Mouse (Mus musculus) hindbrain, postnatal 0 days (tissue): ENCODE results near the gene Cyb5r4. TPM values are rescaled to one million over a fixed set of nuclear protein-coding genes. Genes with fewer than 3 reads are reported as not detected.

Source experiments
- ATAC-seq: fragments of 200-750 bp; cut with Nextera tagmentation; 2 replicates; pipeline ENCODE4 v1.8.0; 2017; ENCODE audit warnings: mild to moderate bottlenecking, moderate TSS enrichment, moderate library complexity
- DNase-seq: peaks from one replicate; pipeline ENCODE4 v3.0.0-alpha.2; 2015; ENCODE audit warnings: low spot score
- H3K27ac ChIP-seq: fragments of 300-500 bp; sonication (generic); 2 replicates; pipeline ENCODE4 v1.5.1; 2014; ENCODE audit warnings: mild to moderate bottlenecking
- H3K27me3 ChIP-seq: fragments of 300-500 bp; sonication (generic); 2 replicates; pipeline ENCODE4 v1.6.1; 2014; ENCODE audit warnings: low read length, mixed read lengths; ENCODE audit not compliant: insufficient read depth
- H3K36me3 ChIP-seq: fragments of 300-500 bp; sonication (generic); 2 replicates; pipeline ENCODE4 v1.6.1; 2014; ENCODE audit warnings: low read length, mixed read lengths; ENCODE audit not compliant: insufficient read depth
- H3K4me1 ChIP-seq: fragments of 300-500 bp; sonication (generic); 2 replicates; pipeline ENCODE4 v1.6.1; 2014; ENCODE audit warnings: antibody characterized with exemption, low read length, mixed read lengths; ENCODE audit not compliant: insufficient read depth
- H3K4me2 ChIP-seq: fragments of 300-500 bp; sonication (generic); 2 replicates; pipeline ENCODE4 v1.6.1; 2014; ENCODE audit warnings: low read depth, mild to moderate bottlenecking, low read length, moderate library complexity, mixed read lengths
- H3K4me3 ChIP-seq: fragments of 300-500 bp; sonication (generic); 2 replicates; pipeline ENCODE4 v1.5.1; 2014; ENCODE audit warnings: low read length
- H3K9ac ChIP-seq: fragments of 300-500 bp; sonication (generic); replicated peaks from 2 replicates; pipeline ENCODE4 v1.6.1; 2014; ENCODE audit warnings: mild to moderate bottlenecking, low read length, moderate library complexity, mixed read lengths
- H3K9me3 ChIP-seq: fragments of 300-500 bp; sonication (generic); 2 replicates; pipeline ENCODE4 v1.6.1; 2016; ENCODE audit warnings: low read length, mixed read lengths
- CTCF ChIP-seq: IDR thresholded peaks from 2 replicates; pipeline ENCODE4 v1.5.1; 2016; ENCODE audit warnings: antibody characterized with exemption, control low read depth, low read depth
- WGBS: fragments of 180-500 bp; shearing (Covaris S2); extraction: QIAGEN DNeasy Blood & Tissue Kit; methylation state at CpG from one replicate; pipeline ENCODE4 v1.1.7; 2014; 5-methylcytosine and 5-hydroxymethylcytosine counted together
- polyA plus RNA-seq: library from polyadenylated mRNA; unstranded; fragments of >200 nt; fragmentation: Nextera tagmentation; extraction: Ambion mirVana; gene quantifications from 2 replicates; pipeline ENCODE4 v1.2.1, GENCODE M21; 2015
- total RNA-seq: library from RNA; depleted of rRNA; stranded (reverse); fragments of >200 nt; gene quantifications from 2 replicates; pipeline ENCODE4 v1.2.3, GENCODE M21; 2014

Gene Cyb5r4
- total and polyA plus RNA-seq, 2 experiments from 2014 or later: 25.1 to 42.2 TPM

- H3K27ac ChIP-seq: no peak overlapping the region
- 20% methylated on average over 10 of the region's 10 CpGs for WGBS
- no peak for TF ChIP-seq CTCF
- ATAC-seq (0 out of 2 replicates have a peak, but pooled peaks have one; percentile 31), DNase-seq (no peak)
- H3K36me3 ChIP-seq: no peaks in the 10 kb centered on the region
- no peak overlapping the region for H3K4me2 ChIP-seq
- no peaks in the 10 kb centered on the region for H3K4me1 ChIP-seq
- no peaks in the 10 kb centered on the region for H3K9me3 ChIP-seq
- H3K4me3 ChIP-seq: no peak overlapping the region
- H3K9ac ChIP-seq: no peak overlapping the region
- H3K27me3 ChIP-seq: no peaks in the 10 kb centered on the region
These were observed 40.3 kb upstream of the Cyb5r4 start for GRCm38 (mm10) chr9:86981551-86981950.

GRCm38 (mm10) chr9:86984583-86984982 is 37.2 kb upstream of the Cyb5r4 start:
- no peak for TF ChIP-seq CTCF
- no peak overlapping the region for H3K9ac ChIP-seq
- H3K9me3 ChIP-seq: no peaks in the 10 kb centered on the region
- no peaks in the 10 kb centered on the region for H3K36me3 ChIP-seq
- no peak overlapping the region for H3K27ac ChIP-seq
- no peak for DNase-seq
- no peaks in the 10 kb centered on the region for H3K4me1 ChIP-seq
- no peaks in the 10 kb centered on the region for H3K27me3 ChIP-seq
- WGBS: 82% methylated on average over 3 of the region's 3 CpGs
- H3K4me2 ChIP-seq: no peak overlapping the region
- ATAC-seq: no peak
- no peak overlapping the region for H3K4me3 ChIP-seq

GRCm38 (mm10) chr9:86985105-86985504 is 36.7 kb upstream of the Cyb5r4 start:
- no peak overlapping the region for H3K4me2 ChIP-seq
- DNase-seq (no peak), ATAC-seq (no peak)
- no peaks in the 10 kb centered on the region for H3K4me1 ChIP-seq
- H3K27me3 ChIP-seq: no peaks in the 10 kb centered on the region
- no peak for TF ChIP-seq CTCF
- no peak overlapping the region for H3K9ac ChIP-seq
- H3K36me3 ChIP-seq: no peaks in the 10 kb centered on the region
- H3K27ac ChIP-seq: no peak overlapping the region
- H3K9me3 ChIP-seq: no peaks in the 10 kb centered on the region
- no peak overlapping the region for H3K4me3 ChIP-seq
- WGBS: 80% methylated on average over 6 of the region's 6 CpGs

GRCm38 (mm10) chr9:86986703-86987296 is 35.0 kb upstream of the Cyb5r4 start:
- Histone ChIP-seq H3K4me1 (no peaks in the 10 kb centered on the region), H3K4me2 (no peak overlapping the region), H3K9me3 (no peaks in the 10 kb centered on the region), H3K36me3 (no peaks in the 10 kb centered on the region), H3K4me3 (no peak overlapping the region), H3K27me3 (no peaks in the 10 kb centered on the region), H3K9ac (no peak overlapping the region), H3K27ac (no peak overlapping the region)
- DNase-seq (no peak), ATAC-seq (no peak)
- 59% methylated on average over 7 of the region's 7 CpGs for WGBS
- TF ChIP-seq CTCF: no peak

- Histone ChIP-seq H3K4me1 (no peaks in the 10 kb centered on the region), H3K9me3 (no peaks in the 10 kb centered on the region), H3K27me3 (no peaks in the 10 kb centered on the region), H3K9ac (no peak overlapping the region), H3K4me3 (no peak overlapping the region), H3K36me3 (no peaks in the 10 kb centered on the region), H3K27ac (no peak overlapping the region), H3K4me2 (no peak overlapping the region)
- DNase-seq: no peak
- no peak for ATAC-seq
- TF ChIP-seq CTCF: no peak
These were observed 32.0 kb upstream of the Cyb5r4 start for GRCm38 (mm10) chr9:86989822-86990221.

GRCm38 (mm10) chr9:86991758-86992157 is 30.1 kb upstream of the Cyb5r4 start:
- H3K36me3 ChIP-seq: no peaks in the 10 kb centered on the region
- no peaks in the 10 kb centered on the region for H3K4me1 ChIP-seq
- H3K9me3 ChIP-seq: no peaks in the 10 kb centered on the region
- no peak overlapping the region for H3K9ac ChIP-seq
- ATAC-seq: no peak
- H3K27ac ChIP-seq: no peak overlapping the region
- H3K4me2 ChIP-seq: no peak overlapping the region
- H3K27me3 ChIP-seq: no peaks in the 10 kb centered on the region
- DNase-seq: no peak
- WGBS: 89% methylated on average over 8 of the region's 8 CpGs
- no peak overlapping the region for H3K4me3 ChIP-seq
- no peak for TF ChIP-seq CTCF

GRCm38 (mm10) chr9:86997046-86997691 is 24.6 kb upstream of the Cyb5r4 start:
- WGBS: 70% methylated on average over 3 of the region's 3 CpGs
- Histone ChIP-seq H3K4me3 (no peak overlapping the region), H3K4me1 (no peaks in the 10 kb centered on the region), H3K9me3 (no peaks in the 10 kb centered on the region), H3K9ac (no peak overlapping the region), H3K36me3 (no peaks in the 10 kb centered on the region), H3K27me3 (no peaks in the 10 kb centered on the region), H3K27ac (no peak overlapping the region), H3K4me2 (no peak overlapping the region)
- no peak for TF ChIP-seq CTCF
- no peak for DNase-seq
- ATAC-seq: no peak
